14 mouse cellular contexts compared by ENCODE assay signal in the genomic region with DNA sequence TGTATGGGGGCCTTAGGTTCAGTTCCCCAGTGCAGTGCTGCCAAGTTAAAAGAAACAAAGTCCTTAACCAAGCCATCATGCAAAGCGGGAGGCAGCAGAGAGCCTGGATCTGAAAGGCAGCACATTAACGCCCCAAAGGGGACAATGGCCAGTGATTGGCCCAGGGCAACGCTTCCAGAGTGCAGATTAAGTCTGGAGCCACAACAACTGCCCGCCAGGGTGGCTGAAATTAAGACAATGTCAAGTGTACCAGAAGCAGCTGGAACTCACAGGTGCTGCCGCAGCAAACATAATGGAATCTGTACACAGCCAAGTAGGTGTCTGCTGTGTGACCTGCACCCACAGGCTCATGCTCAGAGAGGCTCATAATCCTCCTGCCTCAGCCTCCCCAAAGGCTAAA. TPM values are rescaled to one million over a fixed set of nuclear protein-coding genes. Genes with fewer than 3 reads are reported as not detected.
DNase-seq lines count a peak whose midpoint lies in the region; ATAC-seq and TF ChIP-seq lines count a peak whose summit lies in the region.
"Had no signal": no experiment of that assay in that cellular context is flagged by ENCODE, and none has a peak within 500 bp of the region (broad histone marks: within the 10 kb centered on the region; RNA-seq: fewer than 3 reads in every experiment).

No protein-coding gene starts in this region.

- no peak for TF ChIP-seq EP300 in stomach, postnatal 0 days (optimal IDR thresholded peaks at IDR 0.05)

- H3K9ac ChIP-seq in stomach, embryonic 16.5 days (ENCODE audit: low read length): no peak overlapping the region
- H3K9ac ChIP-seq in stomach, postnatal 0 days (ENCODE audit: low read length): no peak overlapping the region
- no peak overlapping the region; the same call in 1 of the 2 replicates for H3K9ac ChIP-seq in forebrain, embryonic 16.5 days (replicated peaks; ENCODE audit: low read depth, low read length)
- H3K9ac ChIP-seq in midbrain, embryonic 11.5 days (ENCODE audit: low read length): no peak overlapping the region
- H3K9ac ChIP-seq in liver, embryonic 11.5 days (ENCODE audit: low read depth, low read length): no peak overlapping the region
- H3K9ac ChIP-seq: liver, embryonic 12.5 days had no signal

- no peak; the same call in 1 of the 2 replicates for TF ChIP-seq CTCF in stomach, postnatal 0 days (IDR thresholded peaks at IDR 0.05; ENCODE audit: low read depth)
- no peak for TF ChIP-seq CTCF in olfactory bulb, adult 2 months (IDR thresholded peaks at IDR 0.05; ENCODE audit: insufficient read depth, low read depth, low read length)

- peaks cover 92% of the 10 kb centered on the region for H3K4me1 ChIP-seq in stomach, embryonic 16.5 days (ENCODE audit: control insufficient read depth, insufficient read depth, low read length)
- H3K4me1 ChIP-seq in stomach, postnatal 0 days (replicated peaks; ENCODE audit: control insufficient read depth, insufficient read depth): peaks cover 44% of the 10 kb centered on the region
- peaks cover 100% of the 10 kb centered on the region for H3K4me1 ChIP-seq in forebrain, embryonic 16.5 days (replicated peaks; ENCODE audit: control insufficient read depth, insufficient read depth, low read length)
- peaks cover 76% of the 10 kb centered on the region for H3K4me1 ChIP-seq in midbrain, embryonic 11.5 days (ENCODE audit: control insufficient read depth, insufficient read depth, low read length)
- H3K4me1 ChIP-seq in olfactory bulb, adult 2 months (ENCODE audit: control insufficient read depth, insufficient read depth, low read length): peaks cover 92% of the 10 kb centered on the region
- H3K4me1 ChIP-seq in liver, embryonic 11.5 days (replicated peaks; ENCODE audit: control insufficient read depth, insufficient read depth, low read length): peaks cover 70% of the 10 kb centered on the region

- peak overlapping the region; percentile 60; the same call in 1 of the 2 replicates for H3K27ac ChIP-seq in stomach, embryonic 16.5 days (ENCODE audit: low read length)
- H3K27ac ChIP-seq in stomach, postnatal 0 days (replicated peaks): no peak overlapping the region
- H3K27ac ChIP-seq in forebrain, embryonic 16.5 days (ENCODE audit: low read length): peak overlapping the region; percentile 97
- H3K27ac ChIP-seq in midbrain, embryonic 11.5 days (ENCODE audit: low read depth, low read length): peak overlapping the region; percentile 20; the same call in 1 of the 2 replicates
- peak overlapping the region; percentile 17 for H3K27ac ChIP-seq in olfactory bulb, adult 2 months (ENCODE audit: insufficient read depth, low read depth, low read length)
- no peak overlapping the region for H3K27ac ChIP-seq in liver, embryonic 11.5 days (ENCODE audit: low read depth, low read length)
- H3K27ac ChIP-seq: liver, embryonic 12.5 days had no signal

- no peak for ATAC-seq in stomach, embryonic 16.5 days (ENCODE audit: insufficient read depth, low FRiP score)
- no peak for ATAC-seq in stomach, postnatal 0 days (ENCODE audit: low FRiP score, low TSS enrichment)
- ATAC-seq in forebrain, embryonic 16.5 days: no peak
- no peak for ATAC-seq in midbrain, embryonic 11.5 days (ENCODE audit: low FRiP score)
- ATAC-seq in liver, embryonic 11.5 days (replicated peaks; ENCODE audit: low FRiP score): no peak
- ATAC-seq: CD4-positive, CD25-positive, alpha-beta regulatory T cell, adult 4 months; liver, embryonic 12.5 days had no signal

- TF ChIP-seq POLR2A in olfactory bulb, adult 2 months (IDR thresholded peaks at IDR 0.05; ENCODE audit: insufficient read depth, low read depth, low read length): no peak

- no peak overlapping the region for H3K4me2 ChIP-seq in stomach, embryonic 16.5 days (ENCODE audit: low read depth, low read length)
- no peak overlapping the region for H3K4me2 ChIP-seq in stomach, postnatal 0 days (replicated peaks; ENCODE audit: low read depth)
- H3K4me2 ChIP-seq in forebrain, embryonic 16.5 days (ENCODE audit: low read length): no peak overlapping the region
- H3K4me2 ChIP-seq in midbrain, embryonic 11.5 days: no peak overlapping the region
- no peak overlapping the region for H3K4me2 ChIP-seq in liver, embryonic 11.5 days
- H3K4me2 ChIP-seq: liver, embryonic 12.5 days had no signal

- WGBS in stomach, embryonic 16.5 days: 73% methylated on average over 5 of the region's 5 CpGs
- WGBS in stomach, postnatal 0 days: 68% methylated on average over 5 of the region's 5 CpGs
- WGBS in forebrain, embryonic 16.5 days: 12% methylated on average over 5 of the region's 5 CpGs
- 45% methylated on average over 5 of the region's 5 CpGs for WGBS in midbrain, embryonic 11.5 days
- WGBS in olfactory bulb, adult 2 months: 41% methylated on average over 5 of the region's 5 CpGs
- WGBS in liver, embryonic 11.5 days: 78% methylated on average over 5 of the region's 5 CpGs

- H3K9me3 ChIP-seq in stomach, embryonic 16.5 days (replicated peaks; ENCODE audit: control insufficient read depth, low read length): no peaks in the 10 kb centered on the region
- H3K9me3 ChIP-seq in stomach, postnatal 0 days (ENCODE audit: control insufficient read depth, low read length): no peaks in the 10 kb centered on the region
- no peaks in the 10 kb centered on the region for H3K9me3 ChIP-seq in forebrain, embryonic 16.5 days (ENCODE audit: control insufficient read depth, low read length)
- no peaks in the 10 kb centered on the region for H3K9me3 ChIP-seq in midbrain, embryonic 11.5 days (ENCODE audit: control insufficient read depth, low read length)
- no peaks in the 10 kb centered on the region for H3K9me3 ChIP-seq in liver, embryonic 11.5 days (ENCODE audit: control insufficient read depth, low read length)
- H3K9me3 ChIP-seq: liver, embryonic 12.5 days had no signal

- no peak for DNase-seq in stomach, postnatal 0 days (ENCODE audit: low spot score)
- DNase-seq in midbrain, embryonic 11.5 days (ENCODE audit: low spot score, missing footprints): no peak
- no peak for DNase-seq in frontal cortex, postnatal 36 days (ENCODE audit: low spot score in 2 of 2)
- no peak for DNase-seq in liver, embryonic 11.5 days (ENCODE audit: low spot score)
- no peak for DNase-seq in thymus, postnatal 4 days
- DNase-seq: adrenal gland, postnatal 10 days; heart, adult 18-20 months; kidney, postnatal 36 days; right cerebral cortex, postnatal 14 days had no signal

- H3K4me3 ChIP-seq in stomach, embryonic 16.5 days (replicated peaks; ENCODE audit: low read length): no peak overlapping the region
- no peak overlapping the region for H3K4me3 ChIP-seq in stomach, postnatal 0 days (ENCODE audit: low read depth, low read length)
- no peak overlapping the region for H3K4me3 ChIP-seq in forebrain, embryonic 16.5 days (replicated peaks; ENCODE audit: low read length)
- no peak overlapping the region for H3K4me3 ChIP-seq in midbrain, embryonic 11.5 days (ENCODE audit: low read depth, low read length)
- H3K4me3 ChIP-seq in olfactory bulb, adult 2 months (ENCODE audit: insufficient read depth, low read depth, low read length): no peak overlapping the region
- no peak overlapping the region for H3K4me3 ChIP-seq in liver, embryonic 11.5 days (ENCODE audit: low read depth, low read length)
- H3K4me3 ChIP-seq: liver, embryonic 12.5 days had no signal

- H3K27me3 ChIP-seq in stomach, embryonic 16.5 days (ENCODE audit: control insufficient read depth, insufficient read depth, low read length): no peaks in the 10 kb centered on the region
- no peaks in the 10 kb centered on the region for H3K27me3 ChIP-seq in stomach, postnatal 0 days (ENCODE audit: control insufficient read depth, insufficient read depth, low read length)
- H3K27me3 ChIP-seq in forebrain, embryonic 16.5 days (replicated peaks; ENCODE audit: control insufficient read depth, insufficient read depth, low read length): no peaks in the 10 kb centered on the region
- no peaks in the 10 kb centered on the region for H3K27me3 ChIP-seq in midbrain, embryonic 11.5 days (ENCODE audit: control insufficient read depth, insufficient read depth, low read length)
- no peaks in the 10 kb centered on the region for H3K27me3 ChIP-seq in liver, embryonic 11.5 days (replicated peaks; ENCODE audit: control insufficient read depth, insufficient read depth, low read length)
- H3K27me3 ChIP-seq: liver, embryonic 12.5 days had no signal

- no peaks in the 10 kb centered on the region for H3K36me3 ChIP-seq in stomach, embryonic 16.5 days (ENCODE audit: control insufficient read depth, insufficient read depth, low read length)
- H3K36me3 ChIP-seq in stomach, postnatal 0 days (ENCODE audit: control insufficient read depth, insufficient read depth, low read length): no peaks in the 10 kb centered on the region
- H3K36me3 ChIP-seq in forebrain, embryonic 16.5 days (ENCODE audit: control insufficient read depth, insufficient read depth): no peaks in the 10 kb centered on the region
- no peaks in the 10 kb centered on the region for H3K36me3 ChIP-seq in midbrain, embryonic 11.5 days (ENCODE audit: control insufficient read depth, insufficient read depth, low read length)
- H3K36me3 ChIP-seq in liver, embryonic 11.5 days (ENCODE audit: control insufficient read depth, insufficient read depth, low read length): no peaks in the 10 kb centered on the region
- H3K36me3 ChIP-seq: liver, embryonic 12.5 days had no signal

RNA-seq across cellular contexts. Expression of a gene that starts 24.8 kb away (rescaled TPM):
- polyA plus RNA-seq in stomach, embryonic 16.5 days (2015; fragmentation: Nextera tagmentation; extraction: Ambion mirVana): 21.4 and 24.6 TPM in 2 replicates
- polyA plus RNA-seq in stomach, postnatal 0 days (2015; fragmentation: Nextera tagmentation; extraction: Ambion mirVana): 11.1 and 12.1 TPM in 2 replicates
- polyA plus RNA-seq in forebrain, embryonic 16.5 days (2015; fragmentation: Nextera tagmentation; extraction: Ambion mirVana): 26.5 and 27.1 TPM in 2 replicates
- 13.4 and 14.7 TPM in 2 replicates for polyA plus RNA-seq in midbrain, embryonic 11.5 days (2014; fragmentation: Nextera tagmentation; extraction: Ambion mirVana)
- not detected in 2 replicates for polyA plus RNA-seq in olfactory bulb, adult 2 months (2012; ENCODE audit: insufficient read depth, insufficient read length, low replicate concordance, missing spikeins)
- 14.0 and 17.2 TPM in 2 replicates for polyA plus RNA-seq in liver, embryonic 11.5 days (2014; fragmentation: Nextera tagmentation; extraction: Ambion mirVana)

Comparison
In these comparisons a context has a peak if more than half of its experiments do, and no peak if none do; other contexts are left out.
1. H3K27ac ChIP-seq: peak in stomach, embryonic 16.5 days (single experiment), forebrain, embryonic 16.5 days (single experiment), midbrain, embryonic 11.5 days (single experiment) and olfactory bulb, adult 2 months (single experiment); none in stomach, postnatal 0 days (single experiment) and liver, embryonic 11.5 days (single experiment).